Mouse (Mus musculus) stomach, postnatal 0 days (tissue): ENCODE results near the gene Mndal.
"Not testable (repeated sequence)": the region's sequence is repeated elsewhere in the genome, so short reads cannot be mapped to it uniquely, and the experiment has no call there.

ENCODE experiments used
- CTCF ChIP-seq: IDR thresholded peaks from 2 replicates; pipeline ENCODE4 v1.5.1; 2016; ENCODE audit warnings: antibody characterized with exemption, low read depth, mild to moderate bottlenecking, moderate library complexity
- EP300 ChIP-seq: optimal IDR thresholded peaks from 2 replicates; pipeline ENCODE3; 2016; ENCODE audit warnings: antibody characterized with exemption

DNA sequence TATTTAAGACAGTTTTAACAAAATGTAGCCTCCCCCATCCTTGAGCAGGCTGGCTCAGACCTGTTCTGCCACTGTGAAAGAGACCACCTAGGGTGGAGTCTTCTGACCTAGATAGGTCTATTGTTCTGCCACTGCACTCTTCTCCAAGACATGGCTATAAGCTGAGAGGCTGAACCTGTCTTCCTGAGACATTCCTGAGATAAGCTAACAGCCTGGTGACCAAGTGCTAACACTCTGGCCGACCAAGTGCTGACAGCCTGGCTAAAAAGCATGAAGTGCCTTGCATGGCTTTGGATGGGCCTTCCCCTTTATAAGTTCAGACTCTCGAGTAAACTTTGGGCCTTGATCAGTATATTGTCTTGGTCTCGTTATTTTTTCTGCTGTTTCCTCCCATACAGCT is 38.7 kb upstream of the Mndal start:
- TF ChIP-seq CTCF, EP300: not testable (repeated sequence)
